8 mouse cellular contexts compared by ENCODE assay signal in the genomic region with DNA sequence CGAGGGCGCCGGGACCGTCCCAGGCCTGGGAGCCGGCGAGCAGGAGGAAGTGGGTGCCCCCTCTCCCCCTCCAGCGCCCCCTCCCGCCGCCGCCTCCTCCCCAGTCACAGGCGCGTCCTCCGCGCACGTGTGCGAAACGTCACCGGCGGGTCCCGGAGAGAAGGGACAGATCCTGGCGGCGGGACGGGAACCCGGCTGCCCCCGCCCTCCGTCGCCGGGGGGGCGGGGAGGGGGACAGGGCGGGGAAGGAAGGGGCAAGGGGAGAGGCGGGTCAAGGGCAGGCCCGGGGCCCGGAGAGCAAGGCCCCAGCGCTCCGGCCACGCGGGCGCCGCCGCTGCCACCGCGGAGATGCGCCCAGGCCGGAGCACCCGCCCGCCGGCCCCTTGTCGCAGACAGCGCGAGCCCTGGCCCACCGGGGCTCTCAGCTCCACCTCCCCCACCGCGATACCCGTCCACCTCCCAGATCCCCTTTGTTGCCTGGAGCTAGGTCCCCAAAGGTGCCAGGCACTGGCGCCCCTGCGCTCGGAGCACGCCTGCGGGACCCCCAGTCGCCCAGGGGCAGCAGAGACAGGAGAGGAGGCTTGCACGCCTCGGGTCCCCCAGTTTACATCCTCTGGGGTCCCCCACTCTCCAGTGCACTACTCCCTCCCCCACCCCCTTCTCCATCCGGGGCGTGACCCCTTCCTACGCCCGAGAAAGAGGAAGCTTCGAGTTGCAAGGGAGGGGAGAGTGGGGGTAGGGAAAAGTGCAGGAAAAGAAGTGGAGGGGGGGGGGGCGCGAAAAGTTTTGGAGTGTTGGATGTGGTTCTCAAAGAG. TPM values are rescaled to one million over a fixed set of nuclear protein-coding genes. Genes with fewer than 3 reads are reported as not detected.
DNase-seq lines count a peak whose midpoint lies in the region; ATAC-seq and TF ChIP-seq lines count a peak whose summit lies in the region.

No protein-coding gene starts in this region.

- H3K9ac ChIP-seq in forebrain, embryonic 14.5 days (ENCODE audit: low read length): peak overlapping the region; percentile 97
- H3K9ac ChIP-seq in neural tube, embryonic 14.5 days (replicated peaks; ENCODE audit: low read depth, low read length): peak overlapping the region; percentile 94

- H3K4me2 ChIP-seq in forebrain, embryonic 14.5 days (ENCODE audit: low read length): peak overlapping the region; percentile 97
- peak overlapping the region; percentile 92 for H3K4me2 ChIP-seq in neural tube, embryonic 14.5 days (ENCODE audit: low read depth, low read length)

- WGBS in forebrain, embryonic 14.5 days: under 1% methylated on average over 33 of the region's 69 CpGs
- under 1% methylated on average over 37 of the region's 69 CpGs for WGBS in lung, adult 2 months
- WGBS in neural tube, embryonic 14.5 days: under 1% methylated on average over 35 of the region's 69 CpGs

- H3K9me3 ChIP-seq in forebrain, embryonic 14.5 days (replicated peaks; ENCODE audit: control insufficient read depth, low read length): no peaks in the 10 kb centered on the region
- H3K9me3 ChIP-seq in neural tube, embryonic 14.5 days (ENCODE audit: control insufficient read depth, low read length): no peaks in the 10 kb centered on the region

- no peaks in the 10 kb centered on the region for H3K27me3 ChIP-seq in forebrain, embryonic 14.5 days (replicated peaks; ENCODE audit: control insufficient read depth, insufficient read depth, low read length)
- H3K27me3 ChIP-seq in neural tube, embryonic 14.5 days (ENCODE audit: control insufficient read depth, insufficient read depth, low read length): no peaks in the 10 kb centered on the region

- H3K27ac ChIP-seq in forebrain, embryonic 14.5 days (ENCODE audit: low read depth, low read length): peak overlapping the region; percentile 92
- peak overlapping the region; percentile 79 for H3K27ac ChIP-seq in neural tube, embryonic 14.5 days (ENCODE audit: low read depth, low read length)

- H3K4me1 ChIP-seq in forebrain, embryonic 14.5 days (ENCODE audit: control insufficient read depth, insufficient read depth, low read length): no peaks in the 10 kb centered on the region
- no peaks in the 10 kb centered on the region; the same call in 1 of the 2 replicates for H3K4me1 ChIP-seq in lung, adult 2 months (ENCODE audit: control insufficient read depth, insufficient read depth, low read length)
- H3K4me1 ChIP-seq in neural tube, embryonic 14.5 days (ENCODE audit: control insufficient read depth, insufficient read depth, low read length): peaks cover 9% of the 10 kb centered on the region; the same call in 1 of the 2 replicates

- TF ChIP-seq CTCF in brain, embryonic 14.5 days (IDR thresholded peaks at IDR 0.05; ENCODE audit: borderline replicate concordance, extremely low read depth, insufficient read depth, insufficient read length): no peak
- TF ChIP-seq CTCF in lung, adult 2 months (IDR thresholded peaks at IDR 0.05; ENCODE audit: insufficient read depth, low read length): no peak

- intact Hi-C loops in heart, postnatal 14 days (cut with DNase I): loop anchor here (5.0 to 10.0 kb wide), 5 partner anchors 62 to 1230 kb away; a partner anchor contains a TSS

- peak; percentile 27 to 55 for DNase-seq in CD8-positive naive resting alpha-beta T cell, adult 2 months (ENCODE audit: low read depth in 2 of 2, low spot score in 2 of 2)
- DNase-seq in brain, embryonic 14.5 days (ENCODE audit: low read depth): peak; percentile 90
- peak; percentile 82 for DNase-seq in forebrain, embryonic 14.5 days (ENCODE audit: low spot score)
- peak; percentile 88 for DNase-seq in heart, postnatal 14 days
- peak; percentile 63 to 68 for DNase-seq in layer of hippocampus, adult 18-20 months (ENCODE audit: low spot score in 2 of 2)
- peak; percentile 70 for DNase-seq in lung, adult 2 months
- peak; percentile 87 for DNase-seq in testis, postnatal 10 days (ENCODE audit: low spot score)

- peak; percentile 37 for ATAC-seq in forebrain, embryonic 14.5 days
- peak; percentile 29 for ATAC-seq in neural tube, embryonic 14.5 days (ENCODE audit: low read depth)

- no peaks in the 10 kb centered on the region for H3K36me3 ChIP-seq in forebrain, embryonic 14.5 days (ENCODE audit: control insufficient read depth, insufficient read depth, low read length)
- no peaks in the 10 kb centered on the region for H3K36me3 ChIP-seq in neural tube, embryonic 14.5 days (ENCODE audit: control insufficient read depth, insufficient read depth, low read length)

- peak overlapping the region; percentile 95 for H3K4me3 ChIP-seq in forebrain, embryonic 14.5 days (ENCODE audit: low read depth, low read length)
- peak overlapping the region; percentile 78 for H3K4me3 ChIP-seq in lung, adult 2 months (replicated peaks; ENCODE audit: extremely low read depth, low read depth, low read length)
- H3K4me3 ChIP-seq in neural tube, embryonic 14.5 days (ENCODE audit: low read depth, low read length): peak overlapping the region; percentile 95

- TF ChIP-seq POLR2A in brain, embryonic 14.5 days (IDR thresholded peaks at IDR 0.05; ENCODE audit: borderline replicate concordance, extremely low read depth, insufficient read depth, insufficient read length, poor library complexity, severe bottlenecking): peak; percentile 10; the same call in 1 of the 2 replicates
- TF ChIP-seq POLR2A in lung, adult 2 months (IDR thresholded peaks at IDR 0.05; ENCODE audit: borderline replicate concordance, extremely low read depth, low read depth, low read length): no peak

RNA-seq across cellular contexts. Expression of a gene that starts 1.4 kb away (rescaled TPM):
- 14.0 and 16.6 TPM in 2 replicates for polyA plus RNA-seq in brain, embryonic 14.5 days (2012; rRNA removed)
- polyA plus RNA-seq in forebrain, embryonic 14.5 days (2014; fragmentation: Nextera tagmentation; extraction: Ambion mirVana): 6.3 and 6.5 TPM in 2 replicates
- total RNA-seq in heart, postnatal 14 days (2021): 1 to 10 TPM; 8.8 to 9.0 TPM
- 10 to 100 TPM; 22.6 to 25.0 TPM for total RNA-seq in layer of hippocampus, adult 18-20 months (2021)
- polyA plus RNA-seq in lung, adult 2 months (2012; rRNA removed): 1.5 and 3.2 TPM in 2 replicates
- polyA plus RNA-seq in neural tube, embryonic 14.5 days (2014; fragmentation: Nextera tagmentation; extraction: Ambion mirVana): 3.3 and 4.5 TPM in 2 replicates

Comparison
In these comparisons a context has a peak if more than half of its experiments do, and no peak if none do; other contexts are left out.
1. Peak in every context shown above with its lines: DNase-seq, ATAC-seq, H3K4me3 ChIP-seq and H3K27ac ChIP-seq.